Mouse (Mus musculus) layer of hippocampus, adult 18-20 months (tissue): Measurements from ENCODE around the gene Inpp4b. TPM values are rescaled to one million over a fixed set of nuclear protein-coding genes. Genes with fewer than 3 reads are reported as not detected.

ENCODE experiments used
- DNase-seq, 2 experiments: peaks; one replicate each; pipeline ENCODE4 v3.0.0; 2022; ENCODE audit warnings: low spot score in 2 of 2
- total RNA-seq, 2 experiments: library from RNA; stranded (reverse); gene quantifications; 2 replicates each; pipeline ENCODE4 v1.2.3; 2021

Inpp4b gene
- total RNA-seq, 2 experiments from 2014 or later = 10.4 to 10.9 TPM

GRCm38 (mm10) chr8:81702038-81702437 is 359.7 kb downstream of the Inpp4b start:
- no peak for DNase-seq

- no peak for DNase-seq
Observed at GRCm38 (mm10) chr8:81703571-81704365, 361.4 kb downstream of the Inpp4b start.

GRCm38 (mm10) chr8:81707436-81707835 is 365.1 kb downstream of the Inpp4b start:
- DNase-seq = peak in 1 of 2 experiments; percentile 3

- DNase-seq = no peak
Observed at GRCm38 (mm10) chr8:81731332-81731731, 389.0 kb downstream of the Inpp4b start.

- DNase-seq = no peak
Observed at GRCm38 (mm10) chr8:81735655-81736054, 393.3 kb downstream of the Inpp4b start.

- DNase-seq = no peak
Observed at GRCm38 (mm10) chr8:81736103-81736502, 393.7 kb downstream of the Inpp4b start.

GRCm38 (mm10) chr8:81742588-81742987 is 400.2 kb downstream of the Inpp4b start:
- no peak for DNase-seq

GRCm38 (mm10) chr8:81743040-81743439 is 400.7 kb downstream of the Inpp4b start:
- DNase-seq = no peak

GRCm38 (mm10) chr8:81745439-81745838 is 403.1 kb downstream of the Inpp4b start:
- DNase-seq = no peak

- DNase-seq = no peak
Observed at GRCm38 (mm10) chr8:81751159-81751558, 408.8 kb downstream of the Inpp4b start.

- no peak for DNase-seq
Observed at GRCm38 (mm10) chr8:81756663-81757062, 414.3 kb downstream of the Inpp4b start.

- DNase-seq = peak in 1 of 2 experiments; percentile 16
Observed at GRCm38 (mm10) chr8:81757580-81758144, 415.3 kb downstream of the Inpp4b start.

GRCm38 (mm10) chr8:81761466-81761865 is 419.1 kb downstream of the Inpp4b start:
- no peak for DNase-seq

- DNase-seq = no peak
Observed at GRCm38 (mm10) chr8:81766033-81766432, 423.7 kb downstream of the Inpp4b start.

- DNase-seq = no peak
Observed at GRCm38 (mm10) chr8:81767411-81768312, 425.3 kb downstream of the Inpp4b start.

GRCm38 (mm10) chr8:81768313-81768675 is 425.9 kb downstream of the Inpp4b start:
- no peak for DNase-seq

GRCm38 (mm10) chr8:81768731-81769445 is 426.5 kb downstream of the Inpp4b start:
- no peak for DNase-seq

GRCm38 (mm10) chr8:81770603-81771276 is 428.4 kb downstream of the Inpp4b start:
- no peak for DNase-seq

- no peak for DNase-seq
Observed at GRCm38 (mm10) chr8:81772855-81773254, 430.5 kb downstream of the Inpp4b start.

- no peak for DNase-seq
Observed at GRCm38 (mm10) chr8:81773305-81773965, 431.1 kb downstream of the Inpp4b start.
